19 mouse cellular contexts compared by ENCODE assay signal in the genomic region with DNA sequence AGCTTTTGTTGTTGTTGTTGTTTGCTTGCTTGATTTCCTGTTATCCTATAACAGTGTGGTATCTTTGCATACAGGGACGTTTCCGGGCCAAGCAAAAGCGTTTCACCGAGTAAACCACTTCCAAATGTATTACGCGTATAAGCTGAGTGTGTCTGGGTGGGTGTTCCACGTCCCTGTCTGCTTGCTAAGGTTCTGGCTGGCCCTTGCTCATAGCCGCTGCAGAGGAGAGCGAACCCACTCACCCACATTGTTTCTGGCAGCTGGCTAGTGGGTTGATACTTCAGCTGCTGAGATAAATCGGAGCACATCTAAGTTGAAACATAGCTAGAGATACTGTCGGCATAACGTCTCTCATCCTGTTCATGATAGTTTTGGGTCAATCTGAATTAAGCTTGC.
DNase-seq lines count a peak whose midpoint lies in the region; ATAC-seq and TF ChIP-seq lines count a peak whose summit lies in the region.
"Had no signal": no experiment of that assay in that cellular context is flagged by ENCODE, and none has a peak within 500 bp of the region (broad histone marks: within the 10 kb centered on the region; RNA-seq: fewer than 3 reads in every experiment).

No protein-coding gene starts in this region.

- 93% methylated on average over 12 of the region's 12 CpGs for WGBS in forebrain, embryonic 14.5 days
- 92% methylated on average over 12 of the region's 12 CpGs for WGBS in forebrain, embryonic 12.5 days

- peak overlapping the region; percentile 60; the same call in 1 of the 2 replicates for H3K27ac ChIP-seq in forebrain, embryonic 14.5 days (ENCODE audit: low read depth, low read length)
- H3K27ac ChIP-seq in forebrain, embryonic 12.5 days, result no peak overlapping the region
- peak overlapping the region; percentile 86 for H3K27ac ChIP-seq in layer of hippocampus, adult 2 months
- H3K27ac ChIP-seq: heart, embryonic 15.5 days; hindbrain, embryonic 14.5 days; midbrain, embryonic 12.5 days had no signal

- no peaks in the 10 kb centered on the region for H3K4me1 ChIP-seq in forebrain, embryonic 14.5 days (ENCODE audit: control insufficient read depth, insufficient read depth, low read length)
- no peaks in the 10 kb centered on the region for H3K4me1 ChIP-seq in forebrain, embryonic 12.5 days
- H3K4me1 ChIP-seq: heart, embryonic 15.5 days; midbrain, embryonic 12.5 days had no signal

- no peak for TF ChIP-seq CTCF in layer of hippocampus, adult 2 months (conservative IDR thresholded peaks at IDR 0.05)

- no peak overlapping the region for H3K4me3 ChIP-seq in forebrain, embryonic 14.5 days (ENCODE audit: low read depth, low read length)
- H3K4me3 ChIP-seq in forebrain, embryonic 12.5 days (replicated peaks), result no peak overlapping the region
- H3K4me3 ChIP-seq in layer of hippocampus, adult 2 months, result peak overlapping the region; percentile 51
- H3K4me3 ChIP-seq: erythroblast, embryonic 14.5 days; heart, embryonic 15.5 days; midbrain, embryonic 12.5 days; myocyte had no signal

- no peaks in the 10 kb centered on the region; the same call in 1 of the 2 replicates for H3K9me3 ChIP-seq in forebrain, embryonic 14.5 days (replicated peaks; ENCODE audit: control insufficient read depth, low read length)
- H3K9me3 ChIP-seq in forebrain, embryonic 12.5 days, result no peaks in the 10 kb centered on the region
- H3K9me3 ChIP-seq: heart, embryonic 15.5 days had no signal

- no peak overlapping the region for H3K9ac ChIP-seq in forebrain, embryonic 14.5 days (ENCODE audit: low read length)
- no peak overlapping the region for H3K9ac ChIP-seq in forebrain, embryonic 12.5 days
- H3K9ac ChIP-seq: heart, embryonic 15.5 days; hindbrain, embryonic 14.5 days; liver, postnatal 0 days; midbrain, embryonic 12.5 days had no signal

- no peak overlapping the region for H3K4me2 ChIP-seq in forebrain, embryonic 14.5 days (ENCODE audit: low read length)
- no peak overlapping the region for H3K4me2 ChIP-seq in forebrain, embryonic 12.5 days
- H3K4me2 ChIP-seq: heart, embryonic 15.5 days; hindbrain, embryonic 14.5 days; midbrain, embryonic 12.5 days had no signal

- ATAC-seq in forebrain, embryonic 14.5 days, result no peak
- no peak for ATAC-seq in forebrain, embryonic 12.5 days (ENCODE audit: low FRiP score)
- ATAC-seq: liver, postnatal 0 days had no signal

- intact Hi-C loops in left cerebral cortex, postnatal 25 days (cut with DNase I), result loop anchor here (2.0 kb wide), 1 partner anchor 61 kb away; no protein-coding TSS in a partner anchor

- no peak for DNase-seq in forebrain, embryonic 14.5 days (ENCODE audit: low spot score)
- peak in 1 of 2 experiments; percentile 27 for DNase-seq in layer of hippocampus, adult 2 months (ENCODE audit: low spot score in 2 of 2)
- DNase-seq in layer of hippocampus, adult 9-10 months (ENCODE audit: low spot score), result no peak
- peak; percentile 14 to 33 for DNase-seq in cerebellum, postnatal 25 days
- peak; percentile 46 to 90 for DNase-seq in left cerebral cortex, postnatal 25 days (ENCODE audit: low spot score in 2 of 2)
- no peak for DNase-seq in lung, postnatal 36 days
- DNase-seq: adrenal gland, postnatal 10 days; gastrocnemius, postnatal 36 days; kidney, adult 8-10 months; kidney, postnatal 4 days; liver, postnatal 0 days; lung, postnatal 4 days had no signal

- no peaks in the 10 kb centered on the region for H3K27me3 ChIP-seq in forebrain, embryonic 14.5 days (replicated peaks; ENCODE audit: control insufficient read depth, insufficient read depth, low read length)
- no peaks in the 10 kb centered on the region for H3K27me3 ChIP-seq in forebrain, embryonic 12.5 days
- H3K27me3 ChIP-seq: heart, embryonic 15.5 days; midbrain, embryonic 12.5 days had no signal

- H3K36me3 ChIP-seq in forebrain, embryonic 14.5 days (ENCODE audit: control insufficient read depth, insufficient read depth, low read length), result no peaks in the 10 kb centered on the region
- H3K36me3 ChIP-seq in forebrain, embryonic 12.5 days (replicated peaks), result no peaks in the 10 kb centered on the region
- H3K36me3 ChIP-seq: G1E; heart, embryonic 15.5 days; midbrain, embryonic 12.5 days had no signal

Comparison
In these comparisons a context has a peak if more than half of its experiments do, and no peak if none do; other contexts are left out.
1. DNase-seq: peak in cerebellum, postnatal 25 days (2 of 2) and left cerebral cortex, postnatal 25 days (2 of 2); none in forebrain, embryonic 14.5 days (single experiment), layer of hippocampus, adult 9-10 months (single experiment) and lung, postnatal 36 days (single experiment).